In the genomic region with DNA sequence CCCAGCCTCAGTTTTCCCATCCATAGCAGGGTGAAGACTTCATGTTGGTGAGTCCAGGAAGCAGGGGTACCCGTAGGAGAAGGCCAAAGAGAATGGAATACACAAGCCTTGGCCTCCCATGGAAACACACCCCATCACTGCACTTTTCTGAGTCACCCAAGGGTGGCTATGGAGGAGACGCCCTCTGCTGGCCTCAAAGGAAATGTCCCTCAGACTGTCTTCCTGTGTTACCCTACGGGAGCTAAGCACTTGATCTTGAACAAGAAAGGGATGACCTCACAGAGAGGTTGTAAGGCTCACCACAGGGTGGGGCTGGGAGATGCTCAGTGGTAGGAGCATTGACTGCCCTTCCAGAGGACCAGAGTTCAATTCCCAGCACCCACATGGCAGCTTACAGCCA, we compare ENCODE assay signal across 10 mouse cellular contexts. TPM values are rescaled to one million over a fixed set of nuclear protein-coding genes. Genes with fewer than 3 reads are reported as not detected.
DNase-seq lines count a peak whose midpoint lies in the region; ATAC-seq and TF ChIP-seq lines count a peak whose summit lies in the region.
"Had no signal": no experiment of that assay in that cellular context is flagged by ENCODE, and none has a peak within 500 bp of the region (broad histone marks: within the 10 kb centered on the region; RNA-seq: fewer than 3 reads in every experiment).

No protein-coding gene starts in this region.

- peak; percentile 70 to 94 for TF ChIP-seq CTCF in CH12.LX (conservative IDR thresholded peaks at IDR 0.05 in 1 of 2, IDR thresholded peaks at IDR 0.05 in 1 of 2; ENCODE audit: low read depth in 2 of 2, low read length in 2 of 2)

- no peaks in the 10 kb centered on the region for H3K9me3 ChIP-seq in hindbrain, embryonic 11.5 days (ENCODE audit: control insufficient read depth, low read length)
- H3K9me3 ChIP-seq in hindbrain, embryonic 12.5 days (replicated peaks), result no peaks in the 10 kb centered on the region
- no peaks in the 10 kb centered on the region for H3K9me3 ChIP-seq in CH12.LX (replicated peaks; ENCODE audit: low read length)
- no peaks in the 10 kb centered on the region for H3K9me3 ChIP-seq in midbrain, embryonic 14.5 days (ENCODE audit: control insufficient read depth, low read length)
- H3K9me3 ChIP-seq: embryonic facial prominence, embryonic 12.5 days; megakaryocyte, embryonic 14.5 days had no signal

- no peak overlapping the region for H3K27ac ChIP-seq in hindbrain, embryonic 11.5 days (ENCODE audit: low read depth, low read length)
- no peak overlapping the region for H3K27ac ChIP-seq in hindbrain, embryonic 12.5 days
- H3K27ac ChIP-seq in CH12.LX (ENCODE audit: insufficient read depth, low read depth), result no peak overlapping the region
- H3K27ac ChIP-seq in midbrain, embryonic 14.5 days (replicated peaks; ENCODE audit: low read depth, low read length), result no peak overlapping the region

- ATAC-seq in hindbrain, embryonic 11.5 days (ENCODE audit: low FRiP score), result no peak
- ATAC-seq in hindbrain, embryonic 12.5 days (ENCODE audit: low FRiP score), result no peak
- peak; percentile 73 for ATAC-seq in megakaryocyte progenitor cell, adult 5-6 weeks (replicated peaks; ENCODE audit: poor library complexity)
- ATAC-seq in midbrain, embryonic 14.5 days (ENCODE audit: low FRiP score, low TSS enrichment), result no peak

- H3K4me3 ChIP-seq in hindbrain, embryonic 11.5 days (ENCODE audit: low read depth, low read length), result no peak overlapping the region
- no peak overlapping the region for H3K4me3 ChIP-seq in hindbrain, embryonic 12.5 days
- no peak overlapping the region for H3K4me3 ChIP-seq in CH12.LX (replicated peaks in 1 of 3; ENCODE audit: low read depth in 2 of 3, low read length in 2 of 3, poor library complexity in 1 of 3)
- no peak overlapping the region for H3K4me3 ChIP-seq in midbrain, embryonic 14.5 days (replicated peaks; ENCODE audit: low read depth, low read length)
- H3K4me3 ChIP-seq: embryonic facial prominence, embryonic 12.5 days; megakaryocyte, embryonic 14.5 days had no signal

- no peaks in the 10 kb centered on the region for H3K36me3 ChIP-seq in hindbrain, embryonic 11.5 days (ENCODE audit: control insufficient read depth, insufficient read depth, low read length)
- no peaks in the 10 kb centered on the region for H3K36me3 ChIP-seq in hindbrain, embryonic 12.5 days
- peaks cover 14 to 31% of the 10 kb centered on the region in 2 experiments for H3K36me3 ChIP-seq in CH12.LX (replicated peaks in 1 of 2; ENCODE audit: control insufficient read depth in 1 of 2, insufficient read depth in 1 of 2, low read length in 1 of 2)
- no peaks in the 10 kb centered on the region for H3K36me3 ChIP-seq in midbrain, embryonic 14.5 days (ENCODE audit: control insufficient read depth, insufficient read depth, low read length)

- H3K4me2 ChIP-seq in hindbrain, embryonic 11.5 days (replicated peaks; ENCODE audit: low read depth, low read length), result no peak overlapping the region
- no peak overlapping the region for H3K4me2 ChIP-seq in hindbrain, embryonic 12.5 days (replicated peaks)
- H3K4me2 ChIP-seq in CH12.LX (ENCODE audit: insufficient read depth, low read depth, poor library complexity, severe bottlenecking), result no peak overlapping the region
- H3K4me2 ChIP-seq in midbrain, embryonic 14.5 days (ENCODE audit: low read length), result no peak overlapping the region
- H3K4me2 ChIP-seq: embryonic facial prominence, embryonic 12.5 days had no signal

- no peak overlapping the region for H3K9ac ChIP-seq in hindbrain, embryonic 11.5 days (ENCODE audit: low read depth, low read length)
- H3K9ac ChIP-seq in hindbrain, embryonic 12.5 days, result no peak overlapping the region
- H3K9ac ChIP-seq in CH12.LX (ENCODE audit: insufficient read depth, low read depth), result no peak overlapping the region
- H3K9ac ChIP-seq in midbrain, embryonic 14.5 days (replicated peaks; ENCODE audit: low read length), result no peak overlapping the region
- H3K9ac ChIP-seq: embryonic facial prominence, embryonic 12.5 days had no signal

- dilution Hi-C loops in CH12.LX (cut with MboI; ENCODE audit: extremely low pct_ligation_motif_present, extremely low pct_unique_long_range_greater_than_20kb, low sequenced_read_pairs), result no loop called here

- peaks cover 16% of the 10 kb centered on the region; the same call in 1 of the 2 replicates for H3K79me2 ChIP-seq in CH12.LX (replicated peaks; ENCODE audit: control insufficient read depth, extremely low read depth, insufficient read depth, poor library complexity, severe bottlenecking)

- in situ Hi-C loops in CH12.LX (cut with MboI; ENCODE audit: low pct_ligation_motif_present, low pct_unique_long_range_greater_than_20kb, low sequenced_read_pairs), result no loop called here

- peak; percentile 24 for DNase-seq in hindbrain, embryonic 11.5 days (ENCODE audit: low spot score)
- DNase-seq in CH12.LX (ENCODE audit: extremely low read depth), result peak; percentile 90
- DNase-seq in brain, adult 2 months (ENCODE audit: low read depth, low spot score), result peak; percentile 79
- DNase-seq in induced T-regulatory cell, adult 2 months (ENCODE audit: low read depth), result peak; percentile 93
- DNase-seq in midbrain, embryonic 14.5 days, result no peak
- no peak for DNase-seq in ovary, adult 18-20 months (ENCODE audit: low spot score)

- H3K27me3 ChIP-seq in hindbrain, embryonic 11.5 days (ENCODE audit: control insufficient read depth, insufficient read depth, low read length), result 0 out of 2 replicates have a peak, but pooled peaks cover 2% of the 10 kb centered on the region
- peaks cover 11% of the 10 kb centered on the region; the same call in 1 of the 2 replicates for H3K27me3 ChIP-seq in hindbrain, embryonic 12.5 days
- no peaks in the 10 kb centered on the region for H3K27me3 ChIP-seq in CH12.LX (replicated peaks)
- H3K27me3 ChIP-seq in midbrain, embryonic 14.5 days (ENCODE audit: control insufficient read depth, insufficient read depth, low read length), result peaks cover 4% of the 10 kb centered on the region; the same call in 1 of the 2 replicates
- H3K27me3 ChIP-seq: embryonic facial prominence, embryonic 12.5 days had no signal

- no peak for TF ChIP-seq POLR2A in CH12.LX (IDR thresholded peaks at IDR 0.05; ENCODE audit: low read depth, low read length)

- peaks cover 2% of the 10 kb centered on the region; the same call in 1 of the 2 replicates for H3K4me1 ChIP-seq in hindbrain, embryonic 11.5 days (replicated peaks; ENCODE audit: control insufficient read depth, insufficient read depth, low read length)
- H3K4me1 ChIP-seq in hindbrain, embryonic 12.5 days, result peaks cover 34% of the 10 kb centered on the region
- peaks cover 8 to 40% of the 10 kb centered on the region in 2 experiments for H3K4me1 ChIP-seq in CH12.LX (ENCODE audit: control insufficient read depth in 1 of 2, insufficient read depth in 2 of 2)
- H3K4me1 ChIP-seq in midbrain, embryonic 14.5 days (ENCODE audit: control insufficient read depth, insufficient read depth, low read length), result peaks cover 15% of the 10 kb centered on the region

- 35% methylated on average over 3 of the region's 3 CpGs for WGBS in hindbrain, embryonic 11.5 days
- 23% methylated on average over 3 of the region's 3 CpGs for WGBS in hindbrain, embryonic 12.5 days
- 23% methylated on average over 3 of the region's 3 CpGs for WGBS in midbrain, embryonic 14.5 days

- 0 out of 2 replicates have a peak, but pooled peaks have one; percentile 10 for TF ChIP-seq EP300 in CH12.LX (IDR thresholded peaks at IDR 0.05; ENCODE audit: low read length)

- TF ChIP-seq RAD21 in CH12.LX (IDR thresholded peaks at IDR 0.05; ENCODE audit: low read depth, low read length), result peak; percentile 73

RNA-seq across cellular contexts. Expression of a gene that starts 3.2 kb away (rescaled TPM):
- polyA plus RNA-seq in hindbrain, embryonic 11.5 days (2014; fragmentation: Nextera tagmentation; extraction: Ambion mirVana), result 61.1 and 64.4 TPM in 2 replicates
- 53.8 and 60.0 TPM in 2 replicates for polyA plus RNA-seq in hindbrain, embryonic 12.5 days (2016; fragmentation: Nextera tagmentation; extraction: Ambion mirVana)
- total RNA-seq in CH12.LX (2012; rRNA removed) (33.2 and 40.0 TPM in 2 replicates), CH12.LX (2014; rRNA removed) (13.2 and 13.7 TPM in 2 replicates)
- polyA plus RNA-seq in CH12.LX (2012; ENCODE audit: insufficient read length, low read depth), result 89.5 and 91.1 TPM in 2 replicates
- 38.7 and 47.6 TPM in 2 replicates for total RNA-seq in megakaryocyte progenitor cell, adult 5-6 weeks (2015)
- 19.9 and 25.2 TPM in 2 replicates for total RNA-seq in megakaryocyte progenitor cell, adult 5-6 weeks (2017)
- 61.0 and 70.8 TPM in 2 replicates for polyA plus RNA-seq in midbrain, embryonic 14.5 days (2014; fragmentation: Nextera tagmentation; extraction: Ambion mirVana)

RNA-seq across cellular contexts. Expression of a gene that starts 5.1 kb away (rescaled TPM):
- 390 and 438 TPM in 2 replicates for polyA plus RNA-seq in hindbrain, embryonic 11.5 days (2014; fragmentation: Nextera tagmentation; extraction: Ambion mirVana)
- polyA plus RNA-seq in hindbrain, embryonic 12.5 days (2016; fragmentation: Nextera tagmentation; extraction: Ambion mirVana), result 569 and 595 TPM in 2 replicates
- total RNA-seq in CH12.LX (2012; rRNA removed) (735 and 858 TPM in 2 replicates), CH12.LX (2014; rRNA removed) (791 and 805 TPM in 2 replicates)
- polyA plus RNA-seq in CH12.LX (2012; ENCODE audit: insufficient read length, low read depth), result 592 and 637 TPM in 2 replicates
- 480 and 550 TPM in 2 replicates for total RNA-seq in megakaryocyte progenitor cell, adult 5-6 weeks (2015)
- 648 and 851 TPM in 2 replicates for total RNA-seq in megakaryocyte progenitor cell, adult 5-6 weeks (2017)
- polyA plus RNA-seq in midbrain, embryonic 14.5 days (2014; fragmentation: Nextera tagmentation; extraction: Ambion mirVana), result 13.8 and 101 TPM in 2 replicates

RNA-seq across cellular contexts. Expression of a gene that starts 15.9 kb away (rescaled TPM):
- 38.1 and 45.4 TPM in 2 replicates for polyA plus RNA-seq in hindbrain, embryonic 11.5 days (2014; fragmentation: Nextera tagmentation; extraction: Ambion mirVana)
- 44.7 and 52.4 TPM in 2 replicates for polyA plus RNA-seq in hindbrain, embryonic 12.5 days (2016; fragmentation: Nextera tagmentation; extraction: Ambion mirVana)
- total RNA-seq in CH12.LX (2012; rRNA removed) (26.3 and 31.0 TPM in 2 replicates), CH12.LX (2014; rRNA removed) (10.9 and 11.5 TPM in 2 replicates)
- 25.5 and 27.3 TPM in 2 replicates for polyA plus RNA-seq in CH12.LX (2012; ENCODE audit: insufficient read length, low read depth)
- total RNA-seq in megakaryocyte progenitor cell, adult 5-6 weeks (2015), result 66.0 and 71.4 TPM in 2 replicates
- total RNA-seq in megakaryocyte progenitor cell, adult 5-6 weeks (2017), result 20.7 and 26.0 TPM in 2 replicates
- polyA plus RNA-seq in midbrain, embryonic 14.5 days (2014; fragmentation: Nextera tagmentation; extraction: Ambion mirVana), result 42.5 and 46.5 TPM in 2 replicates

RNA-seq across cellular contexts. Expression of a gene that starts 17.9 kb away (rescaled TPM):
- 34.8 and 35.2 TPM in 2 replicates for polyA plus RNA-seq in hindbrain, embryonic 11.5 days (2014; fragmentation: Nextera tagmentation; extraction: Ambion mirVana)
- 48.1 and 49.0 TPM in 2 replicates for polyA plus RNA-seq in hindbrain, embryonic 12.5 days (2016; fragmentation: Nextera tagmentation; extraction: Ambion mirVana)
- total RNA-seq in CH12.LX (2012; rRNA removed) (9.3 and 9.8 TPM in 2 replicates), CH12.LX (2014; rRNA removed) (2.8 and 3.1 TPM in 2 replicates)
- 3.4 and 5.4 TPM in 2 replicates for polyA plus RNA-seq in CH12.LX (2012; ENCODE audit: insufficient read length, low read depth)
- total RNA-seq in megakaryocyte progenitor cell, adult 5-6 weeks (2015), result 9.5 and 12.8 TPM in 2 replicates
- 5.0 and 8.8 TPM in 2 replicates for total RNA-seq in megakaryocyte progenitor cell, adult 5-6 weeks (2017)
- 111 and 147 TPM in 2 replicates for polyA plus RNA-seq in midbrain, embryonic 14.5 days (2014; fragmentation: Nextera tagmentation; extraction: Ambion mirVana)

RNA-seq across cellular contexts. Expression of a gene that starts 32.0 kb away (rescaled TPM):
- polyA plus RNA-seq in hindbrain, embryonic 11.5 days (2014; fragmentation: Nextera tagmentation; extraction: Ambion mirVana), result 11.8 and 12.4 TPM in 2 replicates
- polyA plus RNA-seq in hindbrain, embryonic 12.5 days (2016; fragmentation: Nextera tagmentation; extraction: Ambion mirVana), result 15.5 and 17.4 TPM in 2 replicates
- 20.6 and 23.8 TPM in 2 replicates for total RNA-seq in CH12.LX (2012; rRNA removed)
- 12.3 and 15.5 TPM in 2 replicates for total RNA-seq in CH12.LX (2014; rRNA removed)
- polyA plus RNA-seq in CH12.LX (2012; ENCODE audit: insufficient read length, low read depth), result 48.6 and 69.7 TPM in 2 replicates
- 42.5 and 55.8 TPM in 2 replicates for total RNA-seq in megakaryocyte progenitor cell, adult 5-6 weeks (2015)
- total RNA-seq in megakaryocyte progenitor cell, adult 5-6 weeks (2017), result 18.9 and 22.9 TPM in 2 replicates
- 1.7 and 2.9 TPM in 2 replicates for polyA plus RNA-seq in midbrain, embryonic 14.5 days (2014; fragmentation: Nextera tagmentation; extraction: Ambion mirVana)

Comparison
In these comparisons a context has a peak if more than half of its experiments do, and no peak if none do; other contexts are left out.
1. DNase-seq: peak in hindbrain, embryonic 11.5 days (single experiment), CH12.LX (single experiment), brain, adult 2 months (single experiment) and induced T-regulatory cell, adult 2 months (single experiment); none in midbrain, embryonic 14.5 days (single experiment) and ovary, adult 18-20 months (single experiment).